Mouse (Mus musculus) cortical plate, adult 2 months (tissue): ENCODE results near the gene Scube1.

Experiments used
- CTCF ChIP-seq: fragments of 200-500 bp; IDR thresholded peaks from 2 replicates; pipeline ENCODE4 v1.5.1; 2011; ENCODE audit warnings: mild to moderate bottlenecking, control low read depth, low read length; ENCODE audit not compliant: insufficient read depth; ENCODE audit errors: extremely low read depth
- POLR2A ChIP-seq: fragments of 200-500 bp; IDR thresholded peaks from 2 replicates; pipeline ENCODE4 v1.6.1; 2011; ENCODE audit warnings: mild to moderate bottlenecking, low read length, control low read depth; ENCODE audit not compliant: insufficient read depth; ENCODE audit errors: extremely low read depth

DNA sequence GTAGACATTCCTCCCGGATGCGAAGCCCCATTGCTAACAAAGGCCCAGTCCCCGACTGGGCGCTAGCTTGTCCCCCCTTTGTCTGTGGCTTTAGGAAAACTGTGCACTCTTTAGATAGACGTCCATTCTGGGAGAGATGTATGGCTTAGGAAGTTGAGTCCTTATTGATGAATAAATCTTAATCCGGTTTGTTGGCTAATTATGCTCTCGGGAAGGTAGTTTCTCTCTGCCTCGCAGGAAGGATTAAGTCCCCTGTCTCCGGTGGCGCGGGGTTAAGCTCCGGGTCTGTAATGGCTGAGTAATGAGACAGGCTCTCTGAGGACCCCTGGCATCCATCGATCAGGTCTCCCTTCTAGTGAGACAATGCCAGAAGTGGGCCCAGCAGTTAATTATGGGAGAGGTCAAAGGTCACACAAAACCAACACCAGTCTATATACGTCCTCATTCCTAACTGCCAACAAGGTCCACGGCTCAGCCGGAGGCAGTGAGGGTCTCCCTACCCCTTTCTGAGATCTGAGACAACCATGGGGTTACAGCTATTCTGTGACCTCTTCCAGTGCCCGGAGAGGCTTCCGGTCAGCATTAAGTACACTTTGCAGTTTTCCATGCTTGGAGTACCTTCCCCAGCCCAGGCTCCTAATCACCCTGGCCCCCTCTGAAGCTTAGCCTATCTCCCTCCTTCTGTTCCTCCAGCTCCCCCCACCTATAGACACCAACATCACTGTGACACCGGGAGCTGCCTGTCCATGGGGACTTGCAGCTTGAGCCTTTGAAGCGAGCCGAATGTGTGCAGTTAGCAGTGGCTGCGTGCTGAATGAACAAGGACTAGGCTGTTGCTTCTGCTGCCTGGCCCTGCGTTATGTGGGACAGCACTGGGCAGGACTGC lies 14.7 kb downstream of the Scube1 start:
- TF ChIP-seq CTCF (no peak), POLR2A (no peak)
